Mouse (Mus musculus) kidney, adult 2 months (tissue): Measurements from ENCODE around the gene Ppp4r1.

ENCODE experiments used
- CTCF ChIP-seq: fragments of 200-500 bp; conservative IDR thresholded peaks from 2 replicates; pipeline ENCODE4 v1.5.1; 2011; ENCODE audit warnings: low read depth, mild to moderate bottlenecking, control low read depth, low read length, moderate library complexity, mixed read lengths; ENCODE audit not compliant: insufficient read depth, insufficient read length
- POLR2A ChIP-seq: fragments of 200-500 bp; IDR thresholded peaks from one replicate; pipeline ENCODE4 v1.6.1; 2011; ENCODE audit warnings: low read depth, low read length, control low read depth

DNA sequence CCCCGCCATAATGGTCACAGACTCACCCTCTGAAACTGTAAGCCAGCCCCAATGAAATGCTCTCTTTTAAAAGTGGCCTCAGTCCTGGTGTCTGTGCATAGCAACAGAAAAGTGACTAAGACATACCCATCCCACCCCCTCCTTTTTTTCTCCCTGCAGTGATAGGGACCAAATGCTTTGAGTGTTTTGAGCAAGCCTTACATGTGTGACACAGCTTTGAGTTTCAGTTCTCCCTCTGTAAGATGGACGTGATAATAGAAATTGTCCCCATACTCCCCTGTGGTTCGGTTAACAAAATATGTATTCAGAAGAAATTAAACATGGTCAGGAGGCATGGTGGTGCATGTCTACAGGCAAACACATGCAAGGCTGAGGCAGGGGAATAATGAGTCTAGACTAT is 26.5 kb upstream of the Ppp4r1 start:
- no peak for TF ChIP-seq CTCF
- TF ChIP-seq POLR2A, result no peak
